Mouse (Mus musculus) intestine, embryonic 15.5 days (tissue): ENCODE results near the gene Pla2g5. TPM values are rescaled to one million over a fixed set of nuclear protein-coding genes. Genes with fewer than 3 reads are reported as not detected.

Source experiments
- ATAC-seq: fragments of 200-750 bp; cut with Nextera tagmentation; 2 replicates; pipeline ENCODE4 v1.8.0; 2017; ENCODE audit warnings: moderate TSS enrichment, moderate library complexity
- H3K27ac ChIP-seq: fragments of 300-500 bp; sonication (generic); 2 replicates; pipeline ENCODE4 v1.5.1; 2015; ENCODE audit warnings: mild to moderate bottlenecking, inconsistent platforms
- H3K27me3 ChIP-seq: fragments of 300-500 bp; sonication (generic); replicated peaks from 2 replicates; pipeline ENCODE4 v1.6.1; 2015; ENCODE audit warnings: inconsistent platforms
- H3K36me3 ChIP-seq: fragments of 300-500 bp; sonication (generic); 2 replicates; pipeline ENCODE4 v1.6.1; 2015; ENCODE audit warnings: inconsistent platforms
- H3K4me1 ChIP-seq: fragments of 300-500 bp; sonication (generic); replicated peaks from 2 replicates; pipeline ENCODE4 v1.6.1; 2015; ENCODE audit warnings: inconsistent platforms
- H3K4me2 ChIP-seq: fragments of 300-500 bp; sonication (generic); replicated peaks from 2 replicates; pipeline ENCODE4 v1.6.1; 2015; ENCODE audit warnings: mild to moderate bottlenecking, inconsistent platforms
- H3K4me3 ChIP-seq: fragments of 300-500 bp; sonication (generic); replicated peaks from 2 replicates; pipeline ENCODE4 v1.5.1; 2015; ENCODE audit warnings: inconsistent platforms
- H3K9ac ChIP-seq: fragments of 300-500 bp; sonication (generic); 2 replicates; pipeline ENCODE4 v1.6.1; 2015; ENCODE audit warnings: inconsistent platforms
- H3K9me3 ChIP-seq: fragments of 300-500 bp; sonication (generic); 2 replicates; pipeline ENCODE4 v1.6.1; 2016; ENCODE audit warnings: inconsistent platforms
- WGBS: fragments of 180-500 bp; shearing (Covaris S2); methylation state at CpG from one replicate; pipeline ENCODE4 v1.1.7; 2015; 5-methylcytosine and 5-hydroxymethylcytosine counted together
- polyA plus RNA-seq: library from polyadenylated mRNA; unstranded; fragments of >200 nt; fragmentation: Nextera tagmentation; extraction: Ambion mirVana; gene quantifications from 2 replicates; pipeline ENCODE4 v1.2.1, GENCODE M21; 2015

The Pla2g5 gene
- polyA plus RNA-seq, 1 experiment from 2014 or later = 0.15 TPM

GRCm38 (mm10) chr4:138792599-138792998 lies 70.7 kb downstream of the Pla2g5 start:
- ATAC-seq = peak; percentile 77
- no peaks in the 10 kb centered on the region for H3K36me3 ChIP-seq
- H3K27ac ChIP-seq = no peak overlapping the region
- H3K27me3 ChIP-seq = no peaks in the 10 kb centered on the region
- H3K4me3 ChIP-seq = no peak overlapping the region
- WGBS = 21% methylated on average over 9 of the region's 9 CpGs
- H3K4me1 ChIP-seq = peaks cover 4% of the 10 kb centered on the region; the same call in 1 of the 2 replicates
- no peak overlapping the region for H3K9ac ChIP-seq
- H3K4me2 ChIP-seq = no peak overlapping the region
- no peaks in the 10 kb centered on the region for H3K9me3 ChIP-seq

DNA sequence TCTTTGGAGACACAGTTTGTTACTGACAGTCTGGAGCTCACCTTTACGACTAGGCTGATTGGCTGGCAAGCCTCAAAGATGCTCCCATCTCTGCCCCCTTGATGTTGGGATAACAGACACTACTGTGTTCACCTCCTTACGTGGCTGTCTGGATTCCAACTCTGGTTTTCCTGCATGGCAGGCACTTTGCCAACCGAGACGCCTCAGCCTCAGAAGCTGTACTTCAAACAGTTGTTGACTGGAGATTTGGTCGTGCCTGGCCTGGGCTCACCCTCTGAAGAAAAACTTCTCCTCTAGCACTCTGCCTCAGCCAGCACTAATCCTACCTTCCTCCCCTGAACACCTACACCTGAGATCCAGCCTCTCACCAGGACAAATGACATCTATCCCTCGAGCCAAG lies 71.8 kb downstream of the Pla2g5 start:
- Histone ChIP-seq H3K36me3 (no peaks in the 10 kb centered on the region), H3K27ac (no peak overlapping the region), H3K27me3 (no peaks in the 10 kb centered on the region), H3K4me3 (no peak overlapping the region), H3K4me1 (peaks cover 4% of the 10 kb centered on the region; the same call in 1 of the 2 replicates), H3K9ac (no peak overlapping the region), H3K9me3 (no peaks in the 10 kb centered on the region), H3K4me2 (no peak overlapping the region)
- no peak for ATAC-seq
- 55% methylated on average over 6 of the region's 6 CpGs for WGBS

GRCm38 (mm10) chr4:138788381-138788780 lies 74.9 kb downstream of the Pla2g5 start:
- Histone ChIP-seq H3K4me2 (no peak overlapping the region), H3K4me3 (no peak overlapping the region), H3K9me3 (no peaks in the 10 kb centered on the region), H3K27ac (no peak overlapping the region), H3K36me3 (no peaks in the 10 kb centered on the region), H3K4me1 (peaks cover 7% of the 10 kb centered on the region; the same call in 1 of the 2 replicates), H3K27me3 (no peaks in the 10 kb centered on the region), H3K9ac (no peak overlapping the region)
- WGBS = 80% methylated on average over 4 of the region's 4 CpGs
- no peak for ATAC-seq

- Histone ChIP-seq H3K4me1 (peaks cover 3% of the 10 kb centered on the region; the same call in 1 of the 2 replicates), H3K27me3 (no peaks in the 10 kb centered on the region), H3K9ac (no peak overlapping the region), H3K36me3 (no peaks in the 10 kb centered on the region), H3K4me3 (no peak overlapping the region), H3K4me2 (no peak overlapping the region), H3K27ac (no peak overlapping the region), H3K9me3 (no peaks in the 10 kb centered on the region)
- no peak for ATAC-seq
- WGBS = 36% methylated on average over 4 of the region's 4 CpGs
These were observed 77.1 kb downstream of the Pla2g5 start for GRCm38 (mm10) chr4:138786141-138786540.

DNA sequence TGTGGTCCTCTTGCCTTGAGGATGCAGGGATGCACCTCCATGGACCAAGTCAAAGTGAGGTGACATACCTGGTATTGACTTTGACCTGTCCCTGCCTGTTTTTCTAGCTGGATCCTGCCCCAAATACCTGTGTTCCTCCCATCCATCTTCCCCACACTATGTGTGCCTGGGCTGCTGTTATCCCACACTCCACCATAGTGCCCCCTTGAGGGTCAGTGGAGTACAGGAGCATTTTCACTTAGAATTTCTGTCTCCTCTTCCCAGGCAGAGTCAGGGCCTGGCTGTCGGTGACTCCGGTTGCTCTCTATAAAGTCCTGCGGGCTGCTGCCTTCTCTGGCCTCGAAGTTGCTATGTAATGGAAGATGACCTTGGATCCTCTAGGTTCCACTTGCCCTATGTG lies 77.6 kb downstream of the Pla2g5 start:
- ATAC-seq = no peak; the same call in 1 of the 2 replicates

GRCm38 (mm10) chr4:138782098-138782497 lies 81.2 kb downstream of the Pla2g5 start:
- no peak for ATAC-seq
- 80% methylated on average over 6 of the region's 6 CpGs for WGBS
- H3K4me3 ChIP-seq = no peak overlapping the region
- H3K27me3 ChIP-seq = no peaks in the 10 kb centered on the region
- no peak overlapping the region for H3K27ac ChIP-seq
- H3K9ac ChIP-seq = no peak overlapping the region
- no peaks in the 10 kb centered on the region for H3K9me3 ChIP-seq
- no peaks in the 10 kb centered on the region for H3K36me3 ChIP-seq
- H3K4me2 ChIP-seq = no peak overlapping the region
- H3K4me1 ChIP-seq = peaks cover 8% of the 10 kb centered on the region; the same call in 1 of the 2 replicates

More for the DNA sequence above, 77.6 kb downstream of the Pla2g5 start:
- no peak overlapping the region for H3K4me2 ChIP-seq
- no peak overlapping the region for H3K27ac ChIP-seq
- H3K27me3 ChIP-seq = no peaks in the 10 kb centered on the region
- WGBS = 48% methylated on average over 4 of the region's 4 CpGs
- H3K4me3 ChIP-seq = no peak overlapping the region
- H3K9ac ChIP-seq = no peak overlapping the region
- no peaks in the 10 kb centered on the region for H3K36me3 ChIP-seq
- H3K9me3 ChIP-seq = no peaks in the 10 kb centered on the region
- H3K4me1 ChIP-seq = peaks cover 3% of the 10 kb centered on the region; the same call in 1 of the 2 replicates

GRCm38 (mm10) chr4:138780300-138780699 lies 83.0 kb downstream of the Pla2g5 start:
- 84% methylated on average over 5 of the region's 5 CpGs for WGBS
- peaks cover 4% of the 10 kb centered on the region; the same call in 1 of the 2 replicates for H3K4me1 ChIP-seq
- ATAC-seq = no peak
- H3K9ac ChIP-seq = no peak overlapping the region
- H3K36me3 ChIP-seq = no peaks in the 10 kb centered on the region
- no peaks in the 10 kb centered on the region for H3K9me3 ChIP-seq
- H3K27ac ChIP-seq = no peak overlapping the region
- H3K4me2 ChIP-seq = no peak overlapping the region
- H3K27me3 ChIP-seq = no peaks in the 10 kb centered on the region
- no peak overlapping the region for H3K4me3 ChIP-seq

- no peak for ATAC-seq
These were observed 85.6 kb downstream of the Pla2g5 start for GRCm38 (mm10) chr4:138777417-138778407.

GRCm38 (mm10) chr4:138775435-138775834 lies 87.8 kb downstream of the Pla2g5 start, which contains the start of gene Pla2g2d:
Gene Pla2g2d, plus strand, starts transcription at chr4:138775735.
- Histone ChIP-seq H3K36me3 (no peaks in the 10 kb centered on the region), H3K9ac (no peak within 1 kb of the TSS), H3K9me3 (no peaks in the 10 kb centered on the region), H3K27ac (no peak within 1 kb of the TSS), H3K4me1 (peaks cover 4% of the 10 kb centered on the region; the same call in 1 of the 2 replicates), H3K4me3 (no peak within 1 kb of the TSS), H3K4me2 (no peak within 1 kb of the TSS), H3K27me3 (no peaks in the 10 kb centered on the region)
- WGBS = 89% methylated on average over 6 of the region's 6 CpGs
- no peak for ATAC-seq

More at GRCm38 (mm10) chr4:138777417-138778407, 85.6 kb downstream of the Pla2g5 start:
- H3K27ac ChIP-seq = no peak overlapping the region
- H3K9me3 ChIP-seq = no peaks in the 10 kb centered on the region
- no peaks in the 10 kb centered on the region for H3K36me3 ChIP-seq
- H3K27me3 ChIP-seq = no peaks in the 10 kb centered on the region
- no peak overlapping the region for H3K4me3 ChIP-seq
- 33% methylated on average over 20 of the region's 20 CpGs for WGBS
- peaks cover 4% of the 10 kb centered on the region; the same call in 1 of the 2 replicates for H3K4me1 ChIP-seq
- no peak overlapping the region for H3K4me2 ChIP-seq
- H3K9ac ChIP-seq = no peak overlapping the region

GRCm38 (mm10) chr4:138772386-138772785 lies 90.9 kb downstream of the Pla2g5 start:
- WGBS = 64% methylated on average over 5 of the region's 5 CpGs
- H3K4me2 ChIP-seq = no peak overlapping the region
- ATAC-seq = peak; percentile 44; the same call in 1 of the 2 replicates
- no peaks in the 10 kb centered on the region for H3K9me3 ChIP-seq
- no peak overlapping the region for H3K4me3 ChIP-seq
- H3K9ac ChIP-seq = no peak overlapping the region
- H3K36me3 ChIP-seq = no peaks in the 10 kb centered on the region
- H3K27me3 ChIP-seq = no peaks in the 10 kb centered on the region
- no peaks in the 10 kb centered on the region for H3K4me1 ChIP-seq
- peak overlapping the region; percentile 61; the same call in 1 of the 2 replicates for H3K27ac ChIP-seq

GRCm38 (mm10) chr4:138771970-138772369 lies 91.3 kb downstream of the Pla2g5 start:
- H3K27ac ChIP-seq = peak overlapping the region; percentile 61; the same call in 1 of the 2 replicates
- H3K4me2 ChIP-seq = peak overlapping the region; percentile 22; the same call in 1 of the 2 replicates
- ATAC-seq = peak; percentile 91
- H3K9ac ChIP-seq = no peak overlapping the region
- H3K4me3 ChIP-seq = no peak overlapping the region
- no peaks in the 10 kb centered on the region for H3K27me3 ChIP-seq
- WGBS = 57% methylated on average over 10 of the region's 10 CpGs
- no peaks in the 10 kb centered on the region for H3K9me3 ChIP-seq
- no peaks in the 10 kb centered on the region for H3K4me1 ChIP-seq
- H3K36me3 ChIP-seq = no peaks in the 10 kb centered on the region

GRCm38 (mm10) chr4:138762266-138762665 lies 101.0 kb downstream of the Pla2g5 start:
- no peaks in the 10 kb centered on the region for H3K9me3 ChIP-seq
- H3K9ac ChIP-seq = no peak overlapping the region
- ATAC-seq = no peak
- no peak overlapping the region for H3K27ac ChIP-seq
- H3K4me3 ChIP-seq = no peak overlapping the region
- no peaks in the 10 kb centered on the region for H3K27me3 ChIP-seq
- no peaks in the 10 kb centered on the region for H3K36me3 ChIP-seq
- 0 out of 2 replicates have a peak, but pooled peaks cover 3% of the 10 kb centered on the region for H3K4me1 ChIP-seq
- 79% methylated on average over 9 of the region's 9 CpGs for WGBS
- no peak overlapping the region for H3K4me2 ChIP-seq
